Mouse (Mus musculus): ENCODE measurements around the gene Tmem178.
"Not testable (repeated sequence)": the region's sequence is repeated elsewhere in the genome, so short reads cannot be mapped to it uniquely, and the experiment has no call there.

Gene Tmem178

GRCm38 (mm10) chr17:80945510-80945909 is 1.1 kb downstream of the Tmem178 start:
- DNase-seq (ENCODE audit: low spot score), result not testable (repeated sequence)

- no peak for DNase-seq (ENCODE audit: low spot score)
Observed at GRCm38 (mm10) chr17:80946091-80946885, 1.9 kb downstream of the Tmem178 start.

GRCm38 (mm10) chr17:80947075-80947960 is 2.9 kb downstream of the Tmem178 start:
- DNase-seq (ENCODE audit: low spot score), result no peak

- DNase-seq (ENCODE audit: low spot score), result no peak
Observed at GRCm38 (mm10) chr17:80949382-80949781, 5.0 kb downstream of the Tmem178 start.

- DNase-seq (ENCODE audit: low spot score), result no peak
Observed at GRCm38 (mm10) chr17:80949895-80950294, 5.5 kb downstream of the Tmem178 start.

GRCm38 (mm10) chr17:80952305-80952704 is 7.9 kb downstream of the Tmem178 start:
- peak; percentile 32 for DNase-seq (ENCODE audit: low spot score)

- no peak for DNase-seq (ENCODE audit: low spot score)
Observed at GRCm38 (mm10) chr17:80955415-80955814, 11.0 kb downstream of the Tmem178 start.

- DNase-seq (ENCODE audit: low spot score), result no peak
Observed at GRCm38 (mm10) chr17:80955998-80956811, 11.8 kb downstream of the Tmem178 start.

GRCm38 (mm10) chr17:80958332-80958731 is 13.9 kb downstream of the Tmem178 start:
- no peak for DNase-seq (ENCODE audit: low spot score)

- no peak for DNase-seq (ENCODE audit: low spot score)
Observed at GRCm38 (mm10) chr17:80959840-80960239, 15.4 kb downstream of the Tmem178 start.

GRCm38 (mm10) chr17:80967475-80967874 is 23.0 kb downstream of the Tmem178 start:
- DNase-seq (ENCODE audit: low spot score), result peak; percentile 61

GRCm38 (mm10) chr17:80969643-80970619 is 25.5 kb downstream of the Tmem178 start:
- DNase-seq (ENCODE audit: low spot score), result peak; percentile 70

- DNase-seq (ENCODE audit: low spot score), result peak; percentile 46
Observed at GRCm38 (mm10) chr17:80970716-80971115, 26.3 kb downstream of the Tmem178 start.

- DNase-seq (ENCODE audit: low spot score), result no peak
Observed at GRCm38 (mm10) chr17:80972891-80973290, 28.5 kb downstream of the Tmem178 start.

GRCm38 (mm10) chr17:80977245-80977644 is 32.8 kb downstream of the Tmem178 start:
- DNase-seq (ENCODE audit: low spot score), result no peak

- DNase-seq (ENCODE audit: low spot score), result no peak
Observed at GRCm38 (mm10) chr17:80980096-80980495, 35.7 kb downstream of the Tmem178 start.

- DNase-seq (ENCODE audit: low spot score), result peak; percentile 86
Observed at GRCm38 (mm10) chr17:80981721-80982411, 37.4 kb downstream of the Tmem178 start.

GRCm38 (mm10) chr17:80982412-80982787 is 38.0 kb downstream of the Tmem178 start:
- peak; percentile 95 for DNase-seq (ENCODE audit: low spot score)

- DNase-seq (ENCODE audit: low spot score), result peak; percentile 44
Observed at GRCm38 (mm10) chr17:80982976-80983375, 38.5 kb downstream of the Tmem178 start.

GRCm38 (mm10) chr17:80991535-80992127 is 47.2 kb downstream of the Tmem178 start:
- DNase-seq (ENCODE audit: low spot score), result no peak
